Mouse (Mus musculus) heart, adult 2 months (tissue): Measurements from ENCODE around the gene Ctnna3.

Experiments
- CTCF ChIP-seq: fragments of 200-600 bp; IDR thresholded peaks from 2 replicates; pipeline ENCODE4 v1.8.1; 2022; ENCODE audit warnings: antibody characterized with exemption, mild to moderate bottlenecking, moderate library complexity
- EP300 ChIP-seq: fragments of 200-500 bp; IDR thresholded peaks from 2 replicates; pipeline ENCODE4 v1.6.1; 2011; ENCODE audit warnings: low read depth, low read length, control low read depth; ENCODE audit not compliant: insufficient read depth
- POLR2A ChIP-seq: fragments of 200-500 bp; IDR thresholded peaks from 2 replicates; pipeline ENCODE4 v1.6.1; 2011; ENCODE audit warnings: mild to moderate bottlenecking, low read depth, low read length, control low read depth; ENCODE audit not compliant: insufficient read depth

GRCm38 (mm10) chr10:64146511-64146910 is 716.6 kb downstream of the Ctnna3 start:
- TF ChIP-seq CTCF (no peak), POLR2A (no peak), EP300 (no peak)
